Mouse (Mus musculus) cerebellum, adult 2 months (tissue): ENCODE results near the gene Mpped2.

Experiments used
- CTCF ChIP-seq: fragments of 200-500 bp; IDR thresholded peaks from 2 replicates; pipeline ENCODE4 v1.5.1; 2011; ENCODE audit warnings: low read depth, mild to moderate bottlenecking, control low read depth, low read length, moderate library complexity, borderline replicate concordance; ENCODE audit not compliant: insufficient read depth
- POLR2A ChIP-seq: fragments of 200-500 bp; IDR thresholded peaks from 2 replicates; pipeline ENCODE4 v1.6.1; 2011; ENCODE audit warnings: low read length, control low read depth, borderline replicate concordance; ENCODE audit not compliant: insufficient read depth

DNA sequence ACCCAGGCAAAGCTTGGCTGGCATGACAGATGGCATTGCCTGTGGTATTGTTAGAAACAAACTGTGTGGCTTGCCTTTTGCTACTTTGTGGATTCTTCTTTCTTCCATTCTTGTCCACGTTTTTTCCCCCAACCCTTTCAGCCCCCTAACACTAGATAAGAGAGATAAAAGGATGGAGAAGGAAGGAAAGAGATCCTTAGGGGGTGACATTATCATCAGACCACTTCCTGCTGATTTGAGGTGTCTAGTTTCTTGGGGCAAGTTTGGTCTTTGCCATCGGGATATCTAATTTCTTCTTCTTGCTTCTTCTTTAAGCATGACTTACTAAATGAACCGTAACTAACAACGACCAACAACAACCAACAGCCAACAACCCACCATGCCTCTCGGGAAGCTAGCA, 40.3 kb downstream of the Mpped2 start:
- no peak for TF ChIP-seq CTCF
- TF ChIP-seq POLR2A, result no peak
